Mouse (Mus musculus) retina, postnatal 1 day (tissue): Measurements from ENCODE around the gene Gen1.
A peak's percentile ranks its signal among the peaks of the same experiment; 100 is the strongest.

Source experiments
- DNase-seq: peaks from one replicate; pipeline ENCODE4 v3.0.0-alpha.2; 2012

Gene Gen1

GRCm38 (mm10) chr12:11222566-11222965, 43.0 kb downstream of the Gen1 start:
- DNase-seq: no peak

DNA sequence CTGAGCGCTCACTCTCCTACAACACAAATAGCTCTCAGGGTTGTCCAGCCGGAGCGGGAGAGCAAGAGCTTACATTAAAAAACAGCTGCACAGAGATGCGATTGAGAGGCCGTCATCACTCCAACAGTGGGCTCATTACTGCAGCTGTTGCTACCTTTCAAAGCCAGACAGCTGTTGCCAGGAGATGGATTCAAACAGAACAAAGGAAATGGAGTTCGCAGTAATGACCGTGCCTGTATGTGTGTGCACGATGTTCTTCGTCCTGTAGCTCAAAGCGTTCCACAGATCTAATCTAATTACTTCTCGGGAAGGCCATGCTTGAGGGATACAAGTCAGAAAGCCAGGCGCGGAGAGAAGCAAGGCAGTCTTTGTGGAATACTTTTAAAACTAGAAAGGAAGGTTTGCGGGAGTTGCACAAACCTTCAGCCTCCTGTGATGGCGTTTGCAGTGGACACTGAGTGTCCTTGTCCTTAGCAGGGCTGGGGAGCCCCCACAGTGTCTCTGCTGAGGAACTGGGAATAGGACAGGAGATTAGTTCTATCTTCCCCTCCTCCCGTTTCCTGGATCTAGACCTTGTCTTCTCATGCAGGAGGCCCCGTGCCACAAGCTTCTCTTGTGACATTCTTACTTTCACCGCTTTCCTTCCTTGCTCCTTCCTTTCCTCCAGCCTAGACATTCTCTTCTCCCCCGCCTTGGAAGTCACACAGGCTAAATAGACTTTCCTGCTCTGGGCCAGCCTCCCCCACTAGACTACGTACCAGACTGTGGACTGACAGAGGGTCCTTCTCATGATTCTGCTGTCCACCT, 43.9 kb downstream of the Gen1 start:
- peak; percentile 32 for DNase-seq

DNA sequence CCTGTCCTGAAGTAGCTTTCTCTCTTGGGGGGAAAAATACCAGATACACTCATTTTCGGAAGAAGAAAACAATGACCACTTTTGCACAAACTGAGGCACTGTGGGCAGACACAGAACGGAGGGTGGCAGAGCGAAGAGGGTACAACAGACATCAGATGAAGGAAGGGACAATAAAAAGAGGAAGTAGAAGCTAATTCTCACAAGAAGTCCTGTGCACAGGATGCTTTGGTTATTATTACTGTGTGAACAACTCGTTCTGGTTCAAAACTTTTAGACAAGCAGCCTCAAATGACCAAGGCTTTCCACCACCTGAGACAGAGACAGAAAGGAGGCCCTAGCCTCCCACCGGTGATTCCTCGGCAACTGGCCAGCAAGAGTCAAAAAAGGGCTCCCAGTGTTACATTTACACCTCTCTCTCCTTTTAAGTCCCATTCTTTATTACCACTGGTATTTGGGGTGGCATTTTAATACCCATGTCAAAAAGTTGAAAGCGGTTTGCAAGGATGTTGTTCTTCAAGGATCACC, 47.8 kb downstream of the Gen1 start:
- DNase-seq: no peak

DNA sequence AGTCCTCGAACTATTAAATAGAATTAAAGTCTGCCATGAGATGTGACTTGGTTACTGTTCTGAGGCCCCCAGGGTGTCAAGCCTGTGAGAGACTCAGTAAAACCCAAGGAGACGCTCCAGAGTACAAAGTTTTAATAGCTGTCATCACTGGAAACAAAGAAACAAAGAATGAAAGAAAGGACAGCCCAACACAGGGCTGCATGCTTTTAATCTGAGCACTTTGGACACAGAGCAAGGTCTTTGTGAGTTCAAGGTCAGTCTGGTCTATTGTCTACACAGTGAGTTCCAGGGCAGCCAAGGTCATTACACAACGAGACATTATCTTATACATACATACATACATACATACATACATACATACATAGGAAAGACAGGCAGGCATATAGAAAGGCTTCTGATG, 49.1 kb downstream of the Gen1 start:
- DNase-seq: no peak

DNA sequence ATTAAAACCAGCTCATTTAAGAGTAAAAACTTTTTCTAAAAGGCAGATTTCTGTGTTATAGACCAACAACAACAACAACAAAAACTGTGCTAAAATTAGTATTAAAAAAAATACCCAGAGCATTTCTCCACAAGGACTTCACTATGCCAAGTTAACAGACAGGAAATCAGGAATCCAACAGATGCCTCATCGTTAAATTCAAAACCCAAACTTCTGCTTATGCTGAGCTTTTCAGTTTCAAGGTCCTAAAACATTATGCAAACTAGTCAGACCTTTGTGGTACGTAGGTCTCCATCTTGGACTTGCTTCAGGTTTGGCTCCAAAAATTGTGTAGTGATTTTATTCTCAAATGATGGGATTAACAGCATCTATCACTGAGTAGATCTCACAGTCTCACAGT, 50.0 kb downstream of the Gen1 start:
- no peak for DNase-seq

GRCm38 (mm10) chr12:11214776-11215175, 50.8 kb downstream of the Gen1 start:
- DNase-seq: no peak

DNA sequence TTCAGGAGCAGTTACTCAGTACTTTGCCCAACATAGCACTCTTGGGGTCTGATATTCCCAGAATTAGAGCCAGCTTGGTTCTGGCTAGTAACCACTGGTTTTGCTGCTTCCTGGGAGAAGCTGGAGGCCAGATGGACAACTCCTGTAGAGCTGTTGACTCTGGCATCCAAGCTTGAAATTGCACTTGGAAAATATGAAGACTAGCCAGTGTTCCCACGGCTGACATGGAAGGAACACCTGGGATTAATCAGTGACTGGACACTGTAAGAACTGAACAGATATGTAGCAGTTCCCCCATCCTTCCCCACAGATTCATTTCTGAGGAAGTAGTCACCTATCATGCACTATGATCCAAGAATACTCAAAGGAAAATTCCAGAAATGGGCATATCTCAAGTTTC, 52.7 kb downstream of the Gen1 start:
- no peak for DNase-seq

GRCm38 (mm10) chr12:11210361-11210760, 55.2 kb downstream of the Gen1 start:
- DNase-seq: no peak

DNA sequence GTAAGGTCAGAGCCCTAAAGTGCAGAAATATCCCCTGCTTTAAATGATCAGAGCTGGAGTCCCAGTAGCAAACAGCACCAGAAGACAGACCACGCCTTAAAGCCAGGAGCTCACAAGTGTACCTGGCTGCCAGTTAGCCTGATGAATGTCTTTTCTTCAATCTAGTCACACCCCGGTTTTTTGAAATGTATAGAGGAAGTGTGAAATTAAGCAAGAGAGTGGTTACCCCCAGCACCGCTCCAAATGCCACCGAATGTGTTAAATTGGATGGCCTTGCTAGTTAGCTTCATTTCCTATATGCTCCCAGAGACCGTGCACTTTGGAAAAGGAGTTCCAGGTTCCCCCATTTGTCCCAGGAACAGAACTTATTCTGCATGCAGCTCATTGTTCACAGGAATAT, 56.0 kb downstream of the Gen1 start:
- DNase-seq: no peak

DNA sequence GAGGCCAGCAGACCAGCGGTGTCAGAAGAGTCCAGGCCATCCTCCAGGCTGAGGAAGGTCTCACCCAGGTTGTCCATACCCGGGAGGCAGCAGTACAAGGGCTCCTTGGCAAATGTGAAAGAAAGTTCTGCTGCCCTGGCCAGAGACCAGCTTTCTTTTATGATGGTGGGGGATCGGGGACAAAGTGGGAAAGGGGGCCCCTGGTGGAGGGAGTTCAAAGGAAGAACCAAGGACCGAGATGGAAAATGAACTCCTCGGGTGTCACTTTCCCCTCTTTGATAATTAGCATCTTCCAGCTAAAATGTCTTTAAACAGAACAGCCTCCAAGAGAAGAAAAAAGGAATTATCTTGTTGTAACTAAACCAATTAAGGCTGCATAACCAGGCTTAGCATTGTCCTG, 56.7 kb downstream of the Gen1 start, which contains the start of gene Msgn1:
Msgn1 (minus strand) TSS at position 101 of the 400 bp plus-strand sequence.
- peak; percentile 27 for DNase-seq

GRCm38 (mm10) chr12:11206321-11206720, 59.3 kb downstream of the Gen1 start:
- no peak for DNase-seq

GRCm38 (mm10) chr12:11203694-11204665, 61.6 kb downstream of the Gen1 start:
- DNase-seq: no peak

DNA sequence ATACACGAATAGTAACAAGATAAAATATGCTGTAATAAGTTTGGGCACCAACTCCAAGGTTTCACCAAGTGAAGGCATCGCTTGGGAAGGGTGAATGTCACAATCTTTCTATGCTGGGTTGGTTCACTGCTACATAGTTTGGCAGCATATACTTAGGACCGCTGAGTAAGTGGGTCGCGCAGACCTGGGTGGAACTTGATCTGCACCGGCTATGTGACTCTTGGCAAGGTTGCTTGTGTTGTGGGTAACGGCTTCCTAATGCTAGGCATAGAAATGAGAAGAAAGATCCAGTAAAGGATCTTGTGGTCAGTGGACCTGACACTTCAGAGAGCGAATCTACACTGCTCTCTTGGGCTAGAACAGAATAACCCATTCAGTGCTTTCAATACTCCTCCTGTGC, 63.1 kb downstream of the Gen1 start:
- DNase-seq: no peak

GRCm38 (mm10) chr12:11200711-11201110, 64.9 kb downstream of the Gen1 start:
- no peak for DNase-seq

DNA sequence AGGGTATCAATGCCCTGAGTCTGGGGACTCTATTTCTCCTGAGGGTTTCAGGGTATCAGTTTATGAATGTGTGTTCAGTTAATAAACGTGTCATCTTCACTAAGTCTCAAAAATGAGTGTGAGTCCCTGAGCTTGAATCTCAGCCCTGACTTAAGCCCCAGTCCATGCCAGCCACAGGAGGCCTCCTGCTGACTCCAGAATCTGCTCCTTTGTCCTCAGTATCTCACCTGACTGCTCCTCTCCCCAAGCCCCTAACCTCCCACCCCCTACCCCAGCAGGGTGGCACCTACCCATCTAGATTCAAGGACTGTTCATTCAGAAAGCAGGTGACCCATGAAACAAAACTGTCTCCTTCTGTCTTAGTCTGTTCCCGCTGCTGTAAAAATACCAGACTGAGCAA, 67.0 kb downstream of the Gen1 start:
- DNase-seq: no peak

- peak; percentile 62 for DNase-seq
Measured at GRCm38 (mm10) chr12:11198026-11198425, 67.6 kb downstream of the Gen1 start.

DNA sequence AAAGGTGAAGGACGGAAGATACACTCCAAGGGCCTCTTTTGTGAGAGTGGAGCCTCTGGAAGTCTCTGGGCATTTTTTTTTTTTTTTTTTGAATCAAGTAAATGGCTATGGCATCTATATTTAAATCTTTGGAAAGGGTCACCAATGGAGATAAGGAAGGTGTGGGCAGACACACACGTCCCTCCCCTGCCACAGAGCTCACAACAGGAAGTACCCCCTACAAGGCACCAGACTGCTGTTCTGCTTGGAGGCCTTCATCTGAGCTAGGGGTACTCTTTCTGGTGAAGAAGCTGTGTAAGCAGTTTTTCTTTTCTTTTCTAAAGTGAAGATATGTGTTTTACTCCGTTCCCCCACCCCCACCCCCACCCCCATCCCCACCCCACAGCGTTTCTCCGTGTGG, 68.8 kb downstream of the Gen1 start:
- no peak for DNase-seq

DNA sequence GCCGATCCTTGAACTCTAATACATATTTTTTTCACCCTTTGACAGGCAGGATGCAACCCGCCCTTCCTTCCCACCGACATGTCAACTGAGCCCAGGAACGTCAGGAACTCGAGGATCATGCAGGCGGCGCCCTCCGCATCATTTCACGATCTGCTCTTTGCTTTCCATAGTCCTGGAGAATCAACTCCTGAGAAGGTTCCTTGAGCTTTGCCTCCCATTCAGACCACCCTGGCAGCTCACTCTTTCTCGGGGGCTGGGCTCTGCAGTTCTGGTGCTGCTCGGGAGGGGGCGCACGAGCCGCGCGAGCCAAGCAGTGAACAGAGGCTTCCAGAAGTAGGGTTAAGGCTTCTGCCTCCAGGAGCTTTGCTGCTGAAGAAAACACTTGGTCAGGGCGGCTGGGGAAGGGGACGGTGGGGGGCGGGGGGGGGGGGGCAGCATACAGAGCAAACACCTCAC, 69.4 kb downstream of the Gen1 start:
- peak; percentile 74 for DNase-seq

GRCm38 (mm10) chr12:11195031-11195430, 70.6 kb downstream of the Gen1 start:
- no peak for DNase-seq
